Mouse (Mus musculus) CH12.LX (cell line): ENCODE results near the gene Glyctk. TPM values are rescaled to one million over a fixed set of nuclear protein-coding genes. Genes with fewer than 3 reads are reported as not detected.

ENCODE experiments used
- DNase-seq: peaks from one replicate; pipeline ENCODE4 v3.0.0-alpha.2; 2013; ENCODE audit errors: extremely low read depth
- H3K27ac ChIP-seq: 2 replicates; pipeline ENCODE4 v1.5.1; 2012; ENCODE audit warnings: low read depth, mild to moderate bottlenecking, control low read depth, moderate library complexity; ENCODE audit not compliant: insufficient read depth
- H3K27me3 ChIP-seq: replicated peaks from 2 replicates; pipeline ENCODE3; 2012; ENCODE audit warnings: inconsistent platforms
- H3K36me3 ChIP-seq, 2 experiments: replicated peaks in 1 of 2; 2 replicates each; pipeline versions ENCODE3 to v1.6.1; 2012; ENCODE audit warnings: inconsistent platforms in 1 of 2, low read length in 1 of 2, mild to moderate bottlenecking in 1 of 2, mixed read lengths in 1 of 2, moderate library complexity in 1 of 2; ENCODE audit not compliant: control insufficient read depth in 1 of 2, insufficient read depth in 1 of 2
- H3K4me1 ChIP-seq, 2 experiments: 2 replicates each; pipeline ENCODE4 v1.6.1; 2012; ENCODE audit warnings: inconsistent platforms in 1 of 2, moderate library complexity in 1 of 2; ENCODE audit not compliant: insufficient read depth in 2 of 2, control insufficient read depth in 1 of 2
- H3K4me2 ChIP-seq: 2 replicates; pipeline ENCODE4 v1.6.1; 2012; ENCODE audit warnings: low read depth, mild to moderate bottlenecking, control low read depth; ENCODE audit not compliant: poor library complexity, insufficient read depth, severe bottlenecking
- H3K4me3 ChIP-seq, 3 experiments: fragments of 150-350 bp in 1 of 3; sonication (generic) in 1 of 3; replicated peaks in 1 of 3; 2 replicates each; pipeline versions ENCODE3 to v1.5.1; 2011 to 2012; ENCODE audit warnings: low read depth in 2 of 3, low read length in 2 of 3, mild to moderate bottlenecking in 2 of 3, moderate library complexity in 2 of 3, control low read depth in 1 of 3, improper control_type of control experiment in 1 of 3, inconsistent platforms in 1 of 3, mixed read lengths in 1 of 3; ENCODE audit not compliant: poor library complexity in 1 of 3
- H3K79me2 ChIP-seq: replicated peaks from 2 replicates; pipeline ENCODE4 v1.6.1; 2012; ENCODE audit warnings: mild to moderate bottlenecking, moderate library complexity; ENCODE audit not compliant: control insufficient read depth, poor library complexity, insufficient read depth, severe bottlenecking; ENCODE audit errors: extremely low read depth
- H3K9ac ChIP-seq: 2 replicates; pipeline ENCODE4 v1.6.1; 2012; ENCODE audit warnings: low read depth, mild to moderate bottlenecking, control low read depth, moderate library complexity; ENCODE audit not compliant: insufficient read depth
- H3K9me3 ChIP-seq: replicated peaks from 2 replicates; pipeline ENCODE3; 2012; ENCODE audit warnings: low read length, inconsistent platforms, mixed read lengths
- CHD1 ChIP-seq: IDR thresholded peaks from 2 replicates; pipeline ENCODE4 v1.6.1; 2012; ENCODE audit warnings: low read depth, low read length, improper control_type of control experiment, inconsistent platforms
- CHD2 ChIP-seq: IDR thresholded peaks from 2 replicates; pipeline ENCODE4 v1.6.1; 2011; ENCODE audit warnings: low read length, improper control_type of control experiment
- CTCF ChIP-seq, 2 experiments: IDR thresholded peaks in 1 of 2; conservative IDR thresholded peaks in 1 of 2; 2 replicates each; pipeline ENCODE4 v1.5.1; 2011 to 2012; ENCODE audit warnings: low read depth in 2 of 2, low read length in 2 of 2, improper control_type of control experiment in 1 of 2, inconsistent platforms in 1 of 2, mild to moderate bottlenecking in 1 of 2, moderate library complexity in 1 of 2
- E2F4 ChIP-seq: IDR thresholded peaks from 2 replicates; pipeline ENCODE4 v1.6.1; 2011; ENCODE audit warnings: low read depth, low read length, improper control_type of control experiment; ENCODE audit not compliant: insufficient replicate concordance
- ELF1 ChIP-seq: IDR thresholded peaks from 2 replicates; pipeline ENCODE4 v1.6.1; 2014; ENCODE audit warnings: low read depth, mild to moderate bottlenecking, inconsistent platforms, low read length, improper control_type of control experiment
- GABPA ChIP-seq: IDR thresholded peaks from 2 replicates; pipeline ENCODE4 v1.6.1; 2012; ENCODE audit warnings: low read depth, low read length, improper control_type of control experiment, inconsistent platforms; ENCODE audit not compliant: insufficient replicate concordance
- MAFK ChIP-seq: IDR thresholded peaks from 2 replicates; pipeline ENCODE4 v1.6.1; 2011; ENCODE audit warnings: low read length, improper control_type of control experiment; ENCODE audit not compliant: insufficient replicate concordance
- MAX ChIP-seq: IDR thresholded peaks from 2 replicates; pipeline ENCODE4 v1.6.1; 2011; ENCODE audit warnings: low read length, improper control_type of control experiment
- MEF2A ChIP-seq: IDR thresholded peaks from 2 replicates; pipeline ENCODE4 v1.6.1; 2014; ENCODE audit warnings: low read depth, mild to moderate bottlenecking, inconsistent platforms, low read length, improper control_type of control experiment, borderline replicate concordance
- MXI1 ChIP-seq: IDR thresholded peaks from 2 replicates; pipeline ENCODE4 v1.6.1; 2011; ENCODE audit warnings: mild to moderate bottlenecking, low read depth, low read length, improper control_type of control experiment
- MYC ChIP-seq: IDR thresholded peaks from 2 replicates; pipeline ENCODE4 v1.6.1; 2011; ENCODE audit warnings: low read depth, mild to moderate bottlenecking, improper control_type of control experiment, low read length
- NELFE ChIP-seq: IDR thresholded peaks from 2 replicates; pipeline ENCODE4 v1.6.1; 2011; ENCODE audit warnings: low read depth, low read length, improper control_type of control experiment
- NRF1 ChIP-seq: IDR thresholded peaks from 2 replicates; pipeline ENCODE4 v1.6.1; 2014; ENCODE audit warnings: low read depth, mild to moderate bottlenecking, inconsistent platforms, low read length, improper control_type of control experiment, moderate library complexity
- PAX5 ChIP-seq: IDR thresholded peaks from 2 replicates; pipeline ENCODE4 v1.6.1; 2012; ENCODE audit warnings: low read length, inconsistent platforms, mixed read lengths
- POLR2AphosphoS2 ChIP-seq: IDR thresholded peaks from 2 replicates; pipeline ENCODE4 v1.6.1; 2011; ENCODE audit warnings: low read depth, low read length, improper control_type of control experiment
- RAD21 ChIP-seq: IDR thresholded peaks from 2 replicates; pipeline ENCODE4 v1.6.1; 2011; ENCODE audit warnings: low read depth, mild to moderate bottlenecking, low read length, improper control_type of control experiment, moderate library complexity
- RCOR1 ChIP-seq: conservative IDR thresholded peaks from 2 replicates; pipeline ENCODE4 v1.6.1; 2012; ENCODE audit warnings: low read depth, mild to moderate bottlenecking, inconsistent platforms, low read length, improper control_type of control experiment
- SIN3A ChIP-seq: IDR thresholded peaks from 2 replicates; pipeline ENCODE4 v1.6.1; 2012; ENCODE audit warnings: low read length, improper control_type of control experiment, inconsistent platforms
- TBP ChIP-seq: conservative IDR thresholded peaks from 2 replicates; pipeline ENCODE4 v1.6.1; 2011; ENCODE audit warnings: low read depth, low read length, improper control_type of control experiment
- USF2 ChIP-seq: conservative IDR thresholded peaks from 2 replicates; pipeline ENCODE4 v1.6.1; 2011; ENCODE audit warnings: low read depth, low read length, improper control_type of control experiment
- ZC3H11A ChIP-seq: IDR thresholded peaks from 2 replicates; pipeline ENCODE4 v1.6.1; 2012; ENCODE audit warnings: low read depth, mild to moderate bottlenecking, inconsistent platforms, low read length, improper control_type of control experiment
- ZMIZ1 ChIP-seq: IDR thresholded peaks from 2 replicates; pipeline ENCODE4 v1.6.1; 2012; ENCODE audit warnings: low read depth, mild to moderate bottlenecking, inconsistent platforms, low read length, improper control_type of control experiment
- ZNF384 ChIP-seq: IDR thresholded peaks from 2 replicates; pipeline ENCODE4 v1.6.1; 2012; ENCODE audit warnings: low read depth, low read length, improper control_type of control experiment, inconsistent platforms
- dilution Hi-C: fragments of 300-500 bp; cut with MboI; formaldehyde crosslinking; loops from 2 replicates; pipeline ENCODE4 v1.14.3; 2020; ENCODE audit warnings: low sequenced_read_pairs; ENCODE audit not compliant: extremely low pct_unique_long_range_greater_than_20kb, extremely low pct_ligation_motif_present
- in situ Hi-C: fragments of 300-500 bp; cut with MboI; formaldehyde crosslinking; loops from 3 replicates; pipeline ENCODE4 v1.14.3; 2019; ENCODE audit warnings: low sequenced_read_pairs, low pct_ligation_motif_present, low pct_unique_long_range_greater_than_20kb, mixed read lengths
- polyA plus RNA-seq: library from polyadenylated mRNA; unstranded; fragments of >175 nt; gene quantifications from 2 replicates; pipeline ENCODE4 v1.2.1, GENCODE M21; 2012; ENCODE audit warnings: low read depth; ENCODE audit not compliant: insufficient read length
- total RNA-seq, 2 experiments: library from RNA; depleted of rRNA; stranded (reverse); fragments of 300-350 nt in 1 of 2; fragments of >200 nt in 1 of 2; gene quantifications; 2 replicates each; pipeline ENCODE4 v1.2.3; 2012 to 2014

Gene Glyctk
- total and polyA plus RNA-seq, 3 experiments = 2.8 to 3.0 (median 3.0) TPM

GRCm38 (mm10) chr9:106191355-106191754 is 33.4 kb upstream of the Glyctk start:
- no peaks in the 10 kb centered on the region for H3K27me3 ChIP-seq
- no peaks in the 10 kb centered on the region for H3K79me2 ChIP-seq
- dilution Hi-C loops = no loop called here
- H3K27ac ChIP-seq = no peak overlapping the region
- H3K36me3 ChIP-seq = peaks cover 77 to 86% of the 10 kb centered on the region in 2 experiments
- H3K4me3 ChIP-seq = no peak overlapping the region
- no peak overlapping the region for H3K9ac ChIP-seq
- no peak overlapping the region for H3K4me2 ChIP-seq
- no peaks in the 10 kb centered on the region for H3K9me3 ChIP-seq
- DNase-seq = no peak
- TF ChIP-seq MXI1 (no peak), PAX5 (no peak), NRF1 (no peak), SIN3A (no peak), TBP (no peak), E2F4 (no peak), ZMIZ1 (no peak), USF2 (no peak), RCOR1 (no peak), MAFK (no peak), NELFE (no peak), MEF2A (no peak), RAD21 (no peak), CHD1 (no peak), MYC (no peak), GABPA (no peak), MAX (no peak), ZC3H11A (no peak), ELF1 (no peak), CHD2 (no peak)
- TF ChIP-seq, all 38 proteins: peak for 0
- H3K4me1 ChIP-seq = peaks cover 7 to 43% of the 10 kb centered on the region in 2 experiments
- in situ Hi-C loops = no loop called here

DNA sequence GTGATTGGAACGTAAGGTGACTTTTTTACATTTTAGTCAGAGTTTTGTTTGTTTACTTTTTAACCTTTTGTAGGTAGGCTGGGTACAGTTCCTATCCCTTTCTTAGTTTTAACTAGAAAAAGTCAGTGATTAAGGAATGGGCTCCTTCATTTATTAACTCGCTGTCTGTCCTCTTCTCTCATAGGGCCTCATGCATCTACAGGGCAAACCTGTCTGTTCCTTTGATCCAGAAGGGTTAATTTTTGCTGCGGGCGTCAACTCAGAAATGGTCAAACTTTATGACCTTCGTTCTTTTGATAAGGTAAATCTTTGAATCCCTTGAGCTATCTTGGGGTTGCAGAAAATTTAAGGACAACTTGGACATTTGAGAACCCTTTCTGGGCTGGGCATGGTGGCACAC is 26.1 kb upstream of the Glyctk start:
- no peaks in the 10 kb centered on the region for H3K4me1 ChIP-seq
- TF ChIP-seq E2F4 (no peak), TBP (no peak), POLR2AphosphoS2 (no peak), ZNF384 (no peak), CTCF (conservative IDR thresholded peaks at IDR 0.05 in 1 of 2, IDR thresholded peaks at IDR 0.05 in 1 of 2; ENCODE audit: low read depth in 2 of 2, low read length in 2 of 2) (no peak), RCOR1 (no peak)
- no peak overlapping the region for H3K4me3 ChIP-seq
- peaks cover 19% of the 10 kb centered on the region for H3K79me2 ChIP-seq
- no peak overlapping the region for H3K4me2 ChIP-seq
- no peak overlapping the region for H3K9ac ChIP-seq
- H3K27ac ChIP-seq = no peak overlapping the region
- in situ Hi-C loops (no loop called here), dilution Hi-C loops (no loop called here)
- no peak for DNase-seq
- no peaks in the 10 kb centered on the region for H3K27me3 ChIP-seq
- H3K36me3 ChIP-seq = peaks cover 80 to 98% of the 10 kb centered on the region in 2 experiments
- H3K9me3 ChIP-seq = no peaks in the 10 kb centered on the region
